Mouse (Mus musculus) macrophage (primary cell): Measurements from ENCODE around the gene Usp11. TPM values are rescaled to one million over a fixed set of nuclear protein-coding genes. Genes with fewer than 3 reads are reported as not detected.

Source experiments
- H3K27ac ChIP-seq: fragments of 350-480 bp; formaldehyde crosslinking; 2 replicates; pipeline ENCODE4 v1.9.0; 2021
- H3K36me3 ChIP-seq: fragments of 350-480 bp; formaldehyde crosslinking; 2 replicates; pipeline ENCODE4 v1.9.0; 2021; ENCODE audit errors: inconsistent target
- H3K4me3 ChIP-seq: fragments of 350-480 bp; formaldehyde crosslinking; 2 replicates; pipeline ENCODE4 v1.9.0; 2021; ENCODE audit errors: inconsistent target
- H3K79me2 ChIP-seq: fragments of 350-480 bp; formaldehyde crosslinking; 2 replicates; pipeline ENCODE4 v1.9.0; 2021; ENCODE audit errors: inconsistent target
- WGBS: methylation state at CpG from one replicate; pipeline ENCODE4 v1.1.7; 2026; ENCODE audit warnings: inconsistent platforms; ENCODE audit not compliant: missing documents; 5-methylcytosine and 5-hydroxymethylcytosine counted together
- polyA plus RNA-seq: library from polyadenylated mRNA; stranded (reverse); fragments of 250-400 nt; gene quantifications from 3 replicates; pipeline ENCODE4 v1.2.4, GENCODE M21; 2018; ENCODE audit warnings: inconsistent platforms
- total RNA-seq, 78 experiments: library from RNA; depleted of rRNA; stranded (reverse); fragments of 250-400 nt; gene quantifications; 1 replicate in 9 of 78; 2 replicates in 24 of 78; 3 replicates in 43 of 78; 4 replicates in 2 of 78; pipeline ENCODE4 v1.2.4; 2018; ENCODE audit warnings: inconsistent platforms in 56 of 78

The Usp11 gene
- 10 to 100 TPM in 21 of 26 experiments, 1 to 10 TPM in 5; 5.5 to 24.6 (median 16.9) TPM for total RNA-seq (2018; cell fraction: chromatin; rRNA removed)
- total RNA-seq (2018; cell fraction: cytosol; rRNA removed): 1 to 10 TPM; 3.4 to 6.5 (median 4.5) TPM
- 10 to 100 TPM in 10 of 26 experiments, 1 to 10 TPM in 16; 4.5 to 15.7 (median 8.9) TPM for total RNA-seq (2018; cell fraction: nucleus; rRNA removed)
- polyA plus RNA-seq: 2.1 to 5.9 TPM (median 4.1 TPM) in 3 replicates

DNA sequence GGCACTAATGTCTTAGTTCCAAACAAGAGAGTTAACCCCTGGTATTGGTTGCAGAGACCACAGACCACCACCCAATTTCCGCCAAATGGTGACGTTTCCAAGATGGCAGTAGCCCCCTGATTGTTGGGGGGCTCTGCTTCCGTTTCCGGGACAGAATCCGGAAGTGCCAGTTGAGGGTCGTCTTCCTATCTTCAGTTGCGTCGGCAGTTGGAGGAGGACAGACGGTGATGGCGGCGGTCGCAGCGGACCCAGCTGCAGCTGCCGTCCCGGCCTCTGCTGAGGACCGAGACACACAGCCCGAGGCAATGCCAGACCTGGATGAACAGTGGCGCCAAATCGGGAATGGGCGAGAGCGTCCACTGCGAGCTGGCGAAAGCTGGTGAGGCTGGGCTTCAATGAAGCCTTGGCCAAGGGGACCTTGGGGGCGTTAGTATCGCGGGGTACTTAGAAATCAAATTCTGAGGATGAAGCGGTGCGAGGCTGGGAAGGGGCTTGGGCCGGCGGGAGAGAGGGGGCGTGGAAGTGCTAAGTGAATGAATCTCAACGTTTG, at the start of gene Usp11:
Gene Usp11 (plus strand): TSS at position 166 of the 550 bp plus-strand sequence.
- peak within 1 kb of the TSS; percentile 52 for H3K4me3 ChIP-seq
- no peaks in the 10 kb centered on the region for H3K79me2 ChIP-seq
- no peaks in the 10 kb centered on the region for H3K36me3 ChIP-seq
- peak within 1 kb of the TSS; percentile 58 for H3K27ac ChIP-seq
- 26% methylated on average over 27 of the region's 32 CpGs for WGBS

DNA sequence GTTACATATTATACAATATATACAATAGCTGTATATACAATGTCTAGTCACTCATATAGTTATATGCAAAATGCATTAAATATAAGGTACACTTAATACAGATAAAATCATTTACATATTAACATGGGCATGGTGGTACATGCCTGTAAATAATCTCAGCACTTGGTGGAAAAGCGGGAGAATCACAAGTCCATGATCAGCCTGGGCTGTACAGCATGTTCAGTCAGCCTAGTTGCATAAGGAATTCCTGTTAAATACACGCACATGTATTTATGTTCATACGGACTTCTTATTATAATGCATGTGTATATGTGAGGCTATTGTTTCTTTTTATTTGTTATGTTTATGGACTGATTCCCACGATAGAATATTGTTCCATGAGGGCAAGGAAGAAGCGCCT, 46.1 kb upstream of the Usp11 start:
- no peaks in the 10 kb centered on the region for H3K79me2 ChIP-seq
- no peak overlapping the region for H3K27ac ChIP-seq
- no peaks in the 10 kb centered on the region for H3K36me3 ChIP-seq
- 20% methylated on average over 4 of the region's 5 CpGs for WGBS
- peak overlapping the region; percentile 51 for H3K4me3 ChIP-seq

DNA sequence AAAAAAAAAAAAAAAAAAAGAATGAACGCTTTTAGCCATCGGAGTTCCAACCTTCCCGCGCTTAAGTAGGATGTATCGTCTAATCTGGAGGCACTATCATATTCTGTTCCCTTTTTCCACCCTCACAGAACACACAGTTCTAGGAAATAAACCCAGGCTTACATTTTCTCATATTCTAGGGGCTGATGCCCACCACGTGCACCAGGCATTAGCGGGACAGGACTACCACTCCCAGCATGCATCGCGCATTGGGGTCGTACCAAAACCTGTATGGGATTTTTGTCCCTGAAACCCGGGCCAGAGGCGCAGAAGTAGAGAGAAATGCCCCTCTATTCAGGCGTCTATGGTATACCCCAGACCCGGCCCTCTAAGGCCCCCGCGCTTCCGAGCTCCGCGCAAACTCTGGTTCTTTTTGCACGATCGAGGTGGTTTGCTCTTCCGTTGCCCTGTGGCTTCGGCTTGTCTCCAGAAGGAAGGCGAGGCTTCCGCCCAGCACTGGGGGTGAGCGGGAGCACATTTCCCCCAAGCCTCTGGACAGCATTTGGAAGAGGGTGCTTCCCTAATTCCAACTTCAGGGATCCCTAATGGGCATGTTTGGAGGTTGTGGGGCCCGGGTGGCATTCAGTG, 45.6 kb upstream of the Usp11 start, which contains the start of gene Uba1:
Gene Uba1 (plus strand): TSS at position 301 of the 627 bp plus-strand sequence.
- 19% methylated on average over 19 of the region's 27 CpGs for WGBS
- Histone ChIP-seq H3K4me3 (peak within 1 kb of the TSS; percentile 51), H3K79me2 (peaks cover 5% of the 10 kb centered on the region), H3K36me3 (no peaks in the 10 kb centered on the region), H3K27ac (peak within 1 kb of the TSS; percentile 65)

DNA sequence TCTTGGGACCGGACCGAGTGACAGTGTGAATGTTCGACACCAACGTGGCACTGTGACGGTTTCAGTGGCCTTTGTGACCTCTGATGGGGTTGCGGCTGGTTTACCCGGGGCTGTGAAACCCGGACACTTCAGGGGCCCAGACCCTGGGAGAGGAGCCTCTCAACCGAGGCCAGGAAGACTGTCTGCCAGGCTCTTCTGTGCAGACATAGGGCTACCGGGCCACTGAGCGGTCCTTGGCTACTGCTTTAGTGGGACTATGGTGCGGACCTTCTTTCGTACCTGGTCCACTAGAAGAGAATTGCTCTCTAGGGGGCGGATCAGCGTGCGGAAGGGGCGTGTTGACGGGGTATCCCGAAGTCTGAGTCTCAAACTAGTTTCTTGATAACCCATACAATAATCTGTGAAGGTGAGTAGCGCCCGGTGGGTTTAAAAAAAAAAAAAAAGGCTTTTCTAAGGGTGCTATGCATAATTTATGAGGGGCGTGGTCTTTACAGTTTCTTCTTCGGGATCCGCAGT, 44.8 kb upstream of the Usp11 start:
- Histone ChIP-seq H3K36me3 (no peaks in the 10 kb centered on the region), H3K27ac (peak overlapping the region; percentile 65), H3K4me3 (peak overlapping the region; percentile 51), H3K79me2 (peaks cover 13% of the 10 kb centered on the region)
- 18% methylated on average over 24 of the region's 24 CpGs for WGBS

DNA sequence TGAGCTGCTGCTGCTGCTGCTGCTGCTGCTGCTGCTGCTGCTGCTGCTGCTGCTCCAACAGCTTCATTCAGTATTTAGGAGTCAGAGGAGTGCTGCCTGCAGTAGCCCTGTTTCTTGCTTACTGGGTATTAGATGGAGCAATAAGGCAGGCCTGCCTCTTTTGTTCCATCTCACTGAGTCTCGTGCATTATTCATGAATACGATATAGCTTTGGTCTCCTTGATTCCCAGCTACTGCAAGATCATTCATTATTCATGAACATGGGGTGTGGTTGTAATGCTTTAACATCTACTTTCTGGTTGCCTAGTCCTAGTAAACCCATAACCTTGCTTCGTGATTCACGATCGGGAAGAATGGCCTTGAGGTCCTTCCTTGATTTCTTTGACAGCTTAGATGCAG, 41.4 kb upstream of the Usp11 start:
- Histone ChIP-seq H3K27ac (no peak overlapping the region), H3K36me3 (no peaks in the 10 kb centered on the region), H3K79me2 (peaks cover 46% of the 10 kb centered on the region), H3K4me3 (no peak overlapping the region)
- 47% methylated on average over 5 of the region's 5 CpGs for WGBS

DNA sequence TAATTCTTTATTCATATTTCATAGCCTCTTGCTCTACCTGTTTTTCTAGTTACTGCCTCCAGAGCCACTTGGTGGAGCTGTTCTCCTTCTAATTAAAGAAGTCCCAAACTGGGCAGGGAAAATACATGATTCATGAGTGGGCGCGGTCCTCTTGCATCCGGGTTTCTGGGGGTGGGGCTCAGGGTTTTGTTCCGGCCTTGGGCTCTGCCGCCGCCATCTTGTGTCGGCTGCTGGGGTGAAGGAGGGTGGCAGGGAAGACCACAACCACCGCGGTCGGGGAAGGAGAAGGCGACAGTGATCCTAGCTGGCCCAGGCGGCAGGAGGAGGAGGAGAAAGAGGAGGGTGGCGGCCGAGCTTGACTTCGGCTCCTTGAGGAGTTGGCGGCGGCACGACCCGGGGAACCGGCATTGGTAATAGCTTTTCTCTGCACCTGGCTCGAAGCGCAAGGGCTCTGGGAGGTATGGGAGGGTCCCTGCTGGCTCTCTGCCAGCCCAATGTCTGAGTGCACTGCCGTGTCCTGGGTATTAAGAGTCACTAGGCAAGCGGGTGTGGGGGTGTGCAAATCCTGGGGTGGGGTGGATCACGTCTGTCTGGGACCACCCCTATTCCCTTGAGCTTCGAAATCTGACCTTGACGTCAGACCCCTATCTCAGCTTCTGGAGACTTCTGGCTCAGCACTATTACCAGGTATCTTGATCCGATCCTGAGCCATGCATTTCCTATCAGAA, 40.8 kb upstream of the Usp11 start:
- H3K27ac ChIP-seq: peak overlapping the region; percentile 79
- WGBS: 13% methylated on average over 26 of the region's 28 CpGs
- H3K4me3 ChIP-seq: peak overlapping the region; percentile 87
- H3K79me2 ChIP-seq: peaks cover 52% of the 10 kb centered on the region
- no peaks in the 10 kb centered on the region for H3K36me3 ChIP-seq

DNA sequence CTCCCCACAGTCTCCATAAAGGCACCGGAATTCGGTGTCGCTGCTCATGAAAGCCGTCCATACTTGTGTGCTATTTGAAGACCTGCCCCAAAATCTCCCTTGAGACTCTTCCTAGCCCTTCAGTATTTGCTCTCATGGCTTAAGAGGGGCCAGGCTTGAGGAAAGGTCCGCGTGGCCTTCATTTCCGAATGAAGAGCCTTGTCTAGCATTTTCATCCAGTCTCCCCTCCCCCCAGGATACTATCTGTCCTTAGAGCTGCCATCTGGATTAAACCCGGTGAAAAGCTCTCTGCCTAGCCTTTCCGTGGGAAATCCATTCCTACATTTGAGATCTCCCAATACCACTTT, 40.3 kb upstream of the Usp11 start:
- Histone ChIP-seq H3K79me2 (peaks cover 57% of the 10 kb centered on the region), H3K27ac (peak overlapping the region; percentile 79), H3K4me3 (peak overlapping the region; percentile 87), H3K36me3 (no peaks in the 10 kb centered on the region)
- 22% methylated on average over 9 of the region's 9 CpGs for WGBS

DNA sequence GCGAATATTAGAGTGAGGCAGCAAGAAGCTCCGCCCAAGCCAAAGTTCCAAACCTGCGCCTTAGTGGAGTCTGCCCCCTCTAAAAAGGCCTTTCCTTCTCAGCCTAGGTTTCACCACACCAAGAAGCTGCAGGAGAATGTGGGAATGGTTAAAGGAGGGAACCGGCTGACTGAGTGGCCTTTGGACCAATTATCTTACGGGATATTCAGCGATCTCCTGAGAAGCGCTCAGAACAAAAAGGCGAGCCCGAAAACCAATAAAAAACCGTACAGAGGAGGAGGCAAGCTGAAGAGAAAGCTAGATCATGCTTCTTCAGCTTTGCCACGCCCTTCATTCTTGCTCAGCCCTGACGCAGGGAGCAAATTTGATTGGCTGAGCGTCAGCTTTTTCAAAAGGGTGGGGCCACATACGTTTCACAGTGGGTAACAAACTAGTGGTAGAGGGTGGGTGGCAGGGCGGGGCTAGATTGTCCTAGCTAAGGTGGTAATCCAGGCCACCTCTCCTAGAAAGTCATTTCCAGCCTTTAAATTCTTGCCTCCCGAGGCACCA, 16.1 kb upstream of the Usp11 start, which contains the start of gene Cdk16:
Gene Cdk16 (plus strand): TSS at position 436 of the 549 bp plus-strand sequence.
- peak within 1 kb of the TSS; percentile 73 for H3K27ac ChIP-seq
- WGBS: 20% methylated on average over 13 of the region's 16 CpGs
- 0 out of 2 replicates have a peak, but pooled peaks cover under 1% of the 10 kb centered on the region for H3K36me3 ChIP-seq
- H3K4me3 ChIP-seq: peak within 1 kb of the TSS; percentile 59
- H3K79me2 ChIP-seq: peaks cover 40% of the 10 kb centered on the region

DNA sequence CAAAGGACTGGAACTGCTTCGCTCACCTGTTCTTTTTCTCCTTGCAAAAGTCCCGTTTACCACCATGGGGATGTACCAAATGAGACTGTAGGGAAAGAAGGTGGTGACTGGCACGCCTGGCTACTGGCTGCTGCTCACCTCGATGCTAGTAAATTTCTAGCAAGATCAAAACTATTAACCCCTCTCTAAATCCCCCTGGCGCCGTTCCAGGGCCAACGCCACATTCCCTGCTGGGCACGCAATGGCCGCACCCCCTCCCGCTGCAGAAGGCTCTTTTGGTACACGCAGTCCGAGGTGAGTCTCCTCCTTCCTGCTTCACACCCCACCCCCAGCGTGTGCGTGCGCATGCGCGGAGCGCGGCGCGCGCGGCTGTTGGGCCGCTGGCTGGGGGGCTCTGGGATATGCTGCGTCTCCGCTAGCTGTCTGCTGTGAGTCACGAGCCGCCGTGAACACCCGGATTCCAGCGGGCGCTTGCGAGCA, 15.6 kb upstream of the Usp11 start:
- Histone ChIP-seq H3K27ac (peak overlapping the region; percentile 73), H3K79me2 (peaks cover 45% of the 10 kb centered on the region), H3K4me3 (peak overlapping the region; percentile 47), H3K36me3 (no peaks in the 10 kb centered on the region)
- WGBS: 21% methylated on average over 33 of the region's 33 CpGs

DNA sequence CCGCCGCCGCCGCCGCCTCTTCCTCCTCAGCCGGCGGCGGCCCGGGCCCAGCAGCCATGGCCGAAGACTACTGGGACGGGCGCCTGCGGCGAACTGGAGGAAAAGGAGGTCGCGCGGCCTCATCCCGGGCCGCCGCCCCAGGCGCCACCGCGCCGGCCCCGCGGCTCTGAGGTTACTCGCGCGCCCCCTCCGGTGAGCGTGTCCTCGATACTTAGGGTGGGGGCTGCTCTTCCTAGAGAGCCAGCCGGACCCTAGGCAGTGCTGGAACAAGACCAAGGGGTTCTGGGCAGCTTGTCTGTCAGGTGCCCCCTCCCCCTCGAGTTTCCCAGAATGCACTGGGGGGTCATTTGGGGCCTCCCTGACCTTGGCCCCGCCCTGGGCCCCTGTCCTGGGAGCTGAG, 15.1 kb upstream of the Usp11 start:
- Histone ChIP-seq H3K79me2 (peaks cover 45% of the 10 kb centered on the region), H3K36me3 (peaks cover under 1% of the 10 kb centered on the region; the same call in 1 of the 2 replicates), H3K4me3 (peak overlapping the region; percentile 59), H3K27ac (peak overlapping the region; percentile 27; the same call in 1 of the 2 replicates)
- WGBS: 21% methylated on average over 25 of the region's 35 CpGs

DNA sequence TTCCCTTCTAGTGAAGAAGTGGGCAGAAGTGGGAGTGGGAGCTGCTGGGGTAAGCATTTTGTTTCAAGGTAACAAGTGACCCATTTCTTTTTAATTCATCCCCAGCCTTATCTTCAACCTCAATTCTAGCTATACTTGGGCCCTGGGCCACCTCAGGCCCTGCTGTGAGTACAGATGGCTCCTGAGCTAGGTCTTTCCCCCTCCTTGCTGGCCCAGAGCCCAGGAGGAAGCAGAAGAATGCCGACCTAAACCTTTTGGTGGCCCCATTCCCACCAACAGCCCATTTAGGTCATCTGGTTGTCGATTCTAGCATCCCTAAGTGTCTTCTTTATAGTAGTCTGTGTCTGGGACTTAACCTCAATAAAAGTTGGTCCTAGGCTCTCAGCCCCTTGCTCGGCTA, 12.1 kb upstream of the Usp11 start:
- H3K27ac ChIP-seq: no peak overlapping the region
- WGBS: 56% methylated on average over 3 of the region's 3 CpGs
- H3K79me2 ChIP-seq: peaks cover 45% of the 10 kb centered on the region
- no peak overlapping the region for H3K4me3 ChIP-seq
- H3K36me3 ChIP-seq: peaks cover 13% of the 10 kb centered on the region; the same call in 1 of the 2 replicates

DNA sequence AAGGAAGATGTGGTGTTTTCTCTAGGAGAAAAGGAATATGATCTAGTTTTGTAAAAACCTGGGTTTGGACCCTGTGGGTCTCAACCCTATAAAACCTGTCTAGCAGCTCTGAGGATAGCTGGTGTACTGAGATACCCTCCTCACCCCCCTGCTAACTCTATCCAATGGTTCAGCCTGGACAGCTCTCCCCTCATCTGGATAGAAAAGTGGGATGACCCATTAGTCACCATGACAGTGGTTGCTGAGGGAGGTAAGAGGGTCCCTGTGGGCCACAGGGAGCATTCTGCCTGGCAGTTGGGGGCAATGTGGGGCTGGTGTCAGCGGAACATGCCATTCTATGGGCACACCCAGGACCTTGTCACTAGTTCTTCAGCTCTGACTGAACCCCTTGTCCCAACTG, 11.1 kb upstream of the Usp11 start:
- no peak overlapping the region for H3K27ac ChIP-seq
- no peak overlapping the region for H3K4me3 ChIP-seq
- peaks cover 45% of the 10 kb centered on the region for H3K79me2 ChIP-seq
- H3K36me3 ChIP-seq: peaks cover 13% of the 10 kb centered on the region; the same call in 1 of the 2 replicates
- 77% methylated on average over 1 of the region's 1 CpGs for WGBS

DNA sequence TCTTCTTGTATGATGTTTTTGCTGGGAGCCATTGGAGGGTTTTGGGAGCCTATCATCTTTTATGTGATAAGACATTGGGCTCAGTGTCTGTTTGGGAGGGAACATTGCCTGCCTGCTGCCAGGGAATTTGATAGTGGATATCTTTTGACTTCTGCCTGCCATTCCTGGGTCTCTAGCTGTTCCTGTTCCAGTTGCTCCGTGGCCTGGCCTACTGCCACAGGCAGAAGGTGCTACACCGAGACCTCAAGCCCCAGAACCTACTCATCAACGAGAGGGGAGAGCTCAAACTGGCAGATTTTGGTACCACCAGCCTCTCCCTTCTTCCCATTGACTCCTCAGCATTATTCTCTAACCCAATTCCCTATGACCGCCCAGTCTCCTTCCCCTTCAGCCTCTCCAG, 7.9 kb upstream of the Usp11 start:
- WGBS: 80% methylated on average over 4 of the region's 4 CpGs
- H3K79me2 ChIP-seq: peaks cover 23% of the 10 kb centered on the region
- no peak overlapping the region for H3K27ac ChIP-seq
- no peak overlapping the region for H3K4me3 ChIP-seq
- H3K36me3 ChIP-seq: peaks cover 13% of the 10 kb centered on the region; the same call in 1 of the 2 replicates
